Mouse (Mus musculus) adipocyte (in vitro differentiated cells): ENCODE data around the gene Vwa1.
"Not testable (repeated sequence)": the region's sequence is repeated elsewhere in the genome, so short reads cannot be mapped to it uniquely, and the experiment has no call there.

Source experiments
- DNase-seq: peaks from one replicate; pipeline ENCODE4 v3.0.0-alpha.2; 2016; ENCODE audit warnings: low spot score

Gene Vwa1

GRCm38 (mm10) chr4:155774280-155774754 lies at the start of gene Vwa1:
Vwa1 (minus strand) TSS chr4:155774698.
- DNase-seq = no peak

- no peak for DNase-seq
Observed at GRCm38 (mm10) chr4:155823443-155823842, 48.9 kb upstream of the Vwa1 start.

- DNase-seq = no peak
Observed at GRCm38 (mm10) chr4:155821025-155821424, 46.5 kb upstream of the Vwa1 start.

GRCm38 (mm10) chr4:155817533-155817932 lies 43.0 kb upstream of the Vwa1 start:
- DNase-seq = no peak

DNA sequence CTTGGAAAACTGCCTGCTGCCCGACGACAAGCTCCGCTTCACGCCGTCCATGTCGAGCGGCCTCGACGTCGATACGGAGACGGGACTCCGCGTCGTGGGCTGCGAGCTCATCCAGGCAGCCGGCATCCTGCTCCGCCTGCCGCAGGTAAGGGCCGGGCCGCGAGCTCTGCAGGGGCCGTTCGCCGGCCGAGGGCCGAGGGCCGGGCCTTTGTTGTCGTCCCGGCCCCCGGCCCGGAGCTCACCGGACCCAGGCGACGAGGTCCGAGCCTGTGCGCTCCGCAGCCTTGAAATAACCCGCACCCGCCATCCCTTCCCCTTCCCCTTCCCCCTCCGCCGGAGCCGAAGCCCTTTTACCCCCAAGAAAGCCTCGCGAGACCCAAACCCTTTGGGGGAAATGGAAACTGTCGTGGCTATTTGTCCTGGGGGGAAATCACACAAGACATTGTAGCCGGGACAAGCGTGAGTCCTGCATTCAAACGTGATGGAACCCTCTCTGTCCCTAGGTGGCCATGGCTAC lies 38.2 kb upstream of the Vwa1 start:
- peak; percentile 72 for DNase-seq

GRCm38 (mm10) chr4:155811929-155812664 lies 37.6 kb upstream of the Vwa1 start, which contains the start of gene Ccnl2:
Ccnl2 (plus strand) TSS chr4:155812489.
- peak; percentile 95 for DNase-seq

DNA sequence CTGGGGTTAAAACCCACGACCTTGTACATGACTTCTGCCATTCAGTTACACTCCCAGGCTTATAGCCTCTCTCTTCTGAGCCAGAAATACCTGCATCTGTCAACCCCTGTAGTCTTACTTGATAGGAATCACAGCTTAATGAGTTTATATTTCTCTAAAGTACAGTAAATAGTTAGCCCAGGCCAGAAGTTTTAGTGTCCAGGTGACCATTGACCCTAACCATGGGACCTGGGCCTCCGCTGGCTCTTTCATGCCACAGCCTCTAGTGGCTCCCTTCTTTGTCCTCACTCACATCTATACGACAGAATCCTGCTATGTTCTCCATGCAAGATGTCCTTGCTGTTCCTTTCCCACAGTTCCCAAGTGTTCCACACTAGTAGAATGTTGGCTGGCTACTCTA lies 33.3 kb upstream of the Vwa1 start:
- DNase-seq = no peak

- DNase-seq = peak; percentile 94
Observed at GRCm38 (mm10) chr4:155803340-155804041, 29.0 kb upstream of the Vwa1 start.

DNA sequence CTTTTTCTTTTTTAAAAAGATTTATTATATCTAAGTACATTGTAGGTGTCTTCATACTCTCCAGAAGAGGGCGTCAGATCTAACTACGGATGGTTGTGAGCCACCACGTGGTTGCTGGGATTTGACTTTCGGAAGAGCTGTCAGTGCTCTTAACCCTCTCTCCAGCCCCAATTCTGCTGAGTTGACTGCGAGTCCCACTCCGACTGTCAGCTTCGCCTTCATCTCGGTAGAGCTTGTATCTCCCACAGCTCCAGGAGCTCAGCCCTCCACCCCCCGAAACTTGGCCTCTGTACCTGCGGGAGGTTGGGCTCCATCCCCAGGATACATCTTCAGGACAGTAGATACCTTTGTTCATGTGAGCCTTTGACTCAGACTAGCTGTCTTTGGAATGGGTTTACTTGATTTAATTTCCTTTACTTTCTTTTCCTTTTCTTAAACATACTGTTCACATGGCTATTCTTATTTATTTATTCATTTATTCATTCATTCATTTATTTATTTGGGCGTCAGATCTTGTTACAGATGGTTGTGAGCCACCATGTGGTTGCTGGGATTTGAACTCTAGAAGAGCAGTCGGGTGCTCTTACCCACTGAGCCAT lies 28.3 kb upstream of the Vwa1 start, which contains the start of gene Mrpl20:
Gene Mrpl20, plus strand, starts transcription at position 138 of the 599 bp plus-strand sequence.
- no peak for DNase-seq

- DNase-seq = no peak
Observed at GRCm38 (mm10) chr4:155802075-155802474, 27.6 kb upstream of the Vwa1 start.

DNA sequence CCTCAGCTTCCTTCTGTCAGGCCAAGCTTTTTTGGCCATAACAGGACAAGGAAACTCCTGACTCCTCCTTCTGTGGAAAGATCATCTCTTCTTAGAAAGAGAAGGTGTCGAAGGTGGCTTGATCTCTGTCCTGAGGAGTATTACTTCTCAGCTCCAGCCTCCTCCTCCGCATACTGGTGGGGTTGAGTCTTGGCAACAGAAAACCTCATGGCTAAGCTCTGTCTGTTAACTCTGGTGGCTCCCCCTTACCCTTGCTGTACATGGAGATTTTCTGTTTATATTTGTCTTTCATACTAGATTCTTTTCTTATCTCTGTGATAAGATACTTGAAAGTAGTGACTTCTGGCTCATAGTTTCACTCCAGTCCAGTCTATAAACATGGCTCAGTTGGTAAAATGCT lies 19.2 kb upstream of the Vwa1 start:
- DNase-seq = no peak

GRCm38 (mm10) chr4:155791240-155791933 lies 16.9 kb upstream of the Vwa1 start:
- no peak for DNase-seq

- no peak for DNase-seq
Observed at GRCm38 (mm10) chr4:155790650-155791161, 16.2 kb upstream of the Vwa1 start.

DNA sequence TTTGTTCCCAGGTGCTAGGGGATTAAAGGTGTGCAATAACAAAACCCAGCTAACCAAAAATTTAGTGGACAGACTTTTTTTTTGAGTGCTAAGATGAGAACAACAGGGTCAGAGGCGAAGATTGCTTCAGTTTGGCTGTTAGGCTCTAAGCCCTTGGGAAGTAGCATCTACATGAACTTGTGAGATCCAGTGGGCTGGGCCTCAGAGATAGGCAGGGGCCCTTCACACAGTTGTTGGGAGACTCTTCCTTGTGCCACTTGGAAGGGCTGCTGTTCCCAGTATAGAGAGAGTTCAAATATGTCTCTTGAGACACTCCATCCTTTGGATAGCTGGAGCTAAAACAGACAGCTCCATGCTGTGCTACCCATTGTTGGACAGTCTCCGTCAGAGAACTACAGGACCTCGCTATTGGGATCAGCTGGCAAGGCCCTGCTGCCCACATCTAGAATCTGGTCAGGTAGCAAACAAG lies 15.6 kb upstream of the Vwa1 start, which contains the start of gene Ankrd65:
Gene Ankrd65, plus strand, starts transcription at position 419 of the 469 bp plus-strand sequence.
- DNase-seq = peak; percentile 96

DNA sequence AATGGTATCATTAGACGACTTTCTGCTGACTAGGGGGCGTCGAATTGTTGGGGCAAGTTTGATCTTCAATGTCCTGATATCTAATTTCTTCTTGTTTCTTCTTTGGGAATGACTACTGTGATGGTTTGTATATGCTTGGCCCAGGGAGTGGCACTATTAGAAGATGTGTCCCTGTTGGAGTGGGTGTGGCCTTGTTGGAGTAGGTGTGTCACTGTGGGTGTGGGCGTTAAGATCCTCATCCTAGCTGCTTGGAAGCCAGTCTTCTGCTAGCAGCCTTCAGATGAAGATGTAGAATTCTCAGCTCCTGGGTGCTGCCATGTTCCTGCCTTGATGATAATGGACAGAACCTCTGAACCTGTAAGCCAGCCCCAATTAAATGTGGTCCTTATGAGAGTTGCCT lies 14.3 kb upstream of the Vwa1 start:
- not testable (repeated sequence) for DNase-seq

DNA sequence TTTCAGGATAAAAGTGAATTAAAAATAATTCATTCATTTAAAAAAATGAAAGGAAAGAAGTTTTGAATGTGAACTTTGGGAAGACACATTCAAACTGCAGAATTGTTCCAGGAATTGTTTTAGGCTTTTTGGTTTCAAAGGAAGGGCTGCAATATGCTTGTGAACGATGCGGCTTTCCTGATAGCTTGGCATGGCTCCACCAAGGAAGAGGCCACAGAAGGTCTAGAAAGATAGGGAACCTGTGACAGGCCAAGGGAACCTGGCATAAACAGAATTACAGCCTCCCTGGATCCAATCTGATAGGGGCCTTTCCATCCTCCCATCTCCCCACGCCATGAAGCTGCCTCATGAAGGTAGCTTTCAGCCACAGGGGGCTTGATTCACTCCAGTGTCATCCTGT lies 13.8 kb upstream of the Vwa1 start:
- no peak for DNase-seq

GRCm38 (mm10) chr4:155785819-155786218 lies 11.3 kb upstream of the Vwa1 start, which contains the start of gene Tmem88b:
Tmem88b (minus strand) TSS chr4:155785874.
- no peak for DNase-seq

DNA sequence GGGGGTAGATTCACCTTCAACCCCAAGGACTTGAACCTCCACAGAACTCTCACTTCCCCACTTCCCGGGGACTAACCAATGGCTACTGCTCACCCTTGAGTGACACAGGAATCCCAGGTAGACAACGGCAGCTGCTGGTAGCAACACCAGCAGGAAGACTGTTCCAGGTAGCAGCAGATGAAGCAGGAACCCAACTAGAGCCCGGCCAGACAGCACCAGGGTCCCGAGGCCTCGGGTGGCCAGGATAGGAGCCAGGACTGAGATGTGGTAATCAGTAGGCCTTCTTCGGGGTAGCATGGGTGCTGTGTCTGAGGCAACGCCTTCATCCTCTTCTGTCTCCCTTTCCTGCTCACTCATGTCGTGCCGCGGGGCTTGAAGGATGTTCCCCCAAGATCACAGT lies 10.7 kb upstream of the Vwa1 start:
- no peak for DNase-seq

DNA sequence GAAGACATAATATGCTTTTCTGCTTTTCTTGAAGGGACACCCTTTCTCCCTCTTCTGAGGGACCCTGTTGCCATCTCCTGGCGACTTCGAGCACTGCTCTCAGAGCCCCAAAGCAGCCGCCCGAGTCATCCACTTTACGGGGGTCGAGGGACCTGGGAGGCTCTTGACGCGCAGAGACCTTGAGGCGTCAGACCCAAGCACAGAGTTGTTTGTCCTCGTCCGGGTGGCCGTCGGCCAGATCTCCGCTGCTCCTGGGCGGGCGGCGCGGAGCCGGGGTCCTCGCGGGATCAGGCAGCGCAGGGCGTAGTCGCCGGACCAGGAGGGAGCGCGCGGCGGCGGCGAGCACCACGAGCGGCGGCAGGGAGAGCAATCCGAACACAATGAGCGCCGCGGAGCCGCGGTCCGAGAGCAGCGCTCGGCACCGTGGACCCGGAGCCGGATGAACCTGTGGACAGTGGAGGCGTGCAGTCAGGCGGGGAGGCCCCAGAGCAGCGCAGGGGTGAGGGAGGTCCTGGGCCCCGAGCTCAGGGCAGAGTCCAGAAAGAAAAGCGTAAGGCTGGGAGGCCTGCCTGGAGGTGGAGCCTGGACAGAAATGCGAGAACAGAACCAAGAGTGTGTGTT lies 9.7 kb upstream of the Vwa1 start:
- DNase-seq = peak; percentile 78

- no peak for DNase-seq
Observed at GRCm38 (mm10) chr4:155783486-155784080, 9.1 kb upstream of the Vwa1 start.

DNA sequence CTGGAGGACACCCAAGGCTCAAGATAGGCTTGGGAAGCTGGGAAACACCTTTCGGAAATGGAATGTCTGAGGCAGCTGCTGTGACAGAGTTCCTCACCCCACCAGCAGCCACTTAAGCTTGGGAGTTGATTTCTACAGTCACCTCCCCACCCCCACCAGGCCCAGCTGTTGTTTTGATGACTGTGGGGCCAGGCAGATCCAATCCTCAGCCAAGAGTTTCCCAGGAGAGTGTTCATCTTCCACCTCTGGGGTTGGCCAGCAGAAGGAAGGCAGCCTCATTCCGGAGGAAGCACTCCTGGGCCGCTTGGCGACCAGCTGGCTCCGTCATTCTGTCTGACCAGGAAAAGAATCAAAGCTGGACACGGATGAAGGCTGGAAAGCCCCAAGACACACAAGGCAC lies 6.4 kb upstream of the Vwa1 start:
- DNase-seq = peak; percentile 88
